Mouse (Mus musculus) kidney, adult 2 months (tissue): ENCODE results near the gene Hmox1.

Experiments used
- CTCF ChIP-seq: fragments of 200-500 bp; conservative IDR thresholded peaks from 2 replicates; pipeline ENCODE4 v1.5.1; 2011; ENCODE audit warnings: low read depth, mild to moderate bottlenecking, control low read depth, low read length, moderate library complexity, mixed read lengths; ENCODE audit not compliant: insufficient read depth, insufficient read length
- POLR2A ChIP-seq: fragments of 200-500 bp; IDR thresholded peaks from one replicate; pipeline ENCODE4 v1.6.1; 2011; ENCODE audit warnings: low read depth, low read length, control low read depth

GRCm38 (mm10) chr8:75081364-75082040 is 11.9 kb upstream of the Hmox1 start:
- TF ChIP-seq POLR2A: no peak
- TF ChIP-seq CTCF: no peak
